Mouse (Mus musculus) spleen, postnatal 14 days (tissue): ENCODE results near the gene Hfe.
"Not testable (repeated sequence)": the region's sequence is repeated elsewhere in the genome, so short reads cannot be mapped to it uniquely, and the experiment has no call there.

Experiments
- DNase-seq, 2 experiments: peaks; one replicate each; pipeline ENCODE4 v3.0.0; 2021 to 2022; ENCODE audit warnings: low spot score in 2 of 2

Gene Hfe

DNA sequence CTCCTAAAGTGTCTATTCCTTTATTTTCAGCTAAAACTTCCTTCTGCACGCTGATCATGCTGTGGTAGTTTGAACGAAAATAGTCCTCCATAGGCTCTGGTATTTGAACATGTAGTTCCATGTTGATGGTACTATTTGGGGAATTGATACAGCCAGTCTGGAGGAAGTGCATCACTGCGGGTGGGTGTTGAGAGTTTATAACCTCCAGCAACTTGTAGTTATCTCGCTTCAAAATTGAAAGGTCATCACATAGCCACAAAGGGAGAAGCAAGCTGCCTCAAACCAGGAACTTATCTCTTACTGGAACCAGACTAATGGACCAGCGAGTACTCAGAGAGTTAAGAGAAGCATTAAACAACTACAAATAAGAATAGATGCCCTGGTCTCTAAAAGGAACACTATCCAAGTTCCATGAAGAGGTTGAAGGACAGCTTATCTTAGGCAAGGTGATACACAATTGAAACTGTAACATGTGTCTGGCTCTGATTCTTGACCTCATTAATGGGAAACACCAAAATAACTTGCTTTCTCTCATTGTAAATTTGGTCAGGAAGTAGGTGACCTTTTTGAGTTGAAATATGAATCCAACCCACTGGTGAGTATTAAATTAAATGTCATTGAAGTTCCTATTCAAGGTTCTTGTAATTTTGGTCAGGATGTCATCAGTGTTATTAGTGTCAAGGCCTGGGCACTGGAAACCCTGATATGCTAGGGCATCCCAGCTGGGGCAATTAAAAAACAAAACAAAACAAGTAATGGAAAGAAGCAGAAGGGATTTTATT, 5.8 kb upstream of the Hfe start:
- no peak for DNase-seq

GRCm38 (mm10) chr13:23709714-23710373, 810 bp downstream of the Hfe start:
- no peak for DNase-seq

DNA sequence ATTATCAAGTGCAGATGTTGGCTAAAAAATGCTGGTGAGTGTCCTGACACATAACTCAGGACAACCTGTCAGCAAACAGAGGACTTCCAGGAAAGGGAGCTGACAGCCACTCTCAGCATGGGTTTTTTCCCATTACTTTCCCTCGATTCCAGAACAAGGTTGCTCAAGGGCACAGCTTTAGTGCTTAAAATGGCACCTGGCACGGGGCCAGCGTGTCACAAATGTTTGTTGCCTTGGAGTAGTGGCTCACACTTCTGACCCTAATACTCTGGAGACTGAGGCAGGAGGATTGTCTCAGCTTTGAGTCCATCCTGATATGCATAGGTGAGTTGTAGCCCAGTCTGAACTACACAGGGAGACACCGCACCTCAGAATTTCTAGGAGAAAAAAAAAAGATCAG, 2.0 kb downstream of the Hfe start:
- DNase-seq, result no peak

DNA sequence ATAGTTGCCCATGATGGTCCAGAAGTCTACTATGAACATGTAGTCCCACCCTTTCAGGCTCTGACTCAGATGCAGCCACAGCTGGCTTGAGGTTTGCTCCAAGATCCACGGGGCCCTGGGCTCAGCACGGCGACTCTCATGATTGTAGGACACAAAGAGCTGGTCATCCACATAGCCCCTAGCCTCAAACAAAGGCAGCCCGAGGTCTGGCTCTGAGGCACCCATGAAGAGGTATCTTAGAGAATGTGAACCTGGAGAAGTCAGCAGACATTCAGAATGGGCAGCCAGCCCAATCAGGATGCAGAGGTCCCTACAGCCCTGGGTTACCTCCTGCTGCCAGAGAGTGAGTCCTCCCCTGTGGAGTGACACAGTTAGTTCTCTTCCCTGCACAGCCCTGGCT, 2.6 kb downstream of the Hfe start:
- DNase-seq, result no peak

DNA sequence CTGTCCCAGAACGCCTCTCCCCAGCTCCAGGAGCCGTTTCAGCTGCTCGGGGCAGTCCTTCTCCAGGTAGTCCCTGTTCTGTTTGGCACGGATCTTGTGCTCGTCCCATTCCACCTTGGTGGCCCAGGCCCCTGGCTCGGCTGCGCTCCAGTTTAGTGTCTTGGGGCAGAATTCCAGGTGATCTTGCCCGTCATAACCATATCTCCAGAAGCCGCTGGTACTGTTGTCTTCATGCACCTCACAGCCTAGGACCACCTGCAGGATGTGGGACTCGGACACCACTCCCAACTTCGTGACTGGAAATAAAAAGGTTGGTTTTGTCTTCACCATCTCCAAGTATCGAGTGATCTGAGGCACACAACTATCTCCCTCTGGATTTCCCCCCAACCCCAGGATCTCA, 3.9 kb downstream of the Hfe start:
- no peak for DNase-seq

GRCm38 (mm10) chr13:23705751-23706356, 4.8 kb downstream of the Hfe start:
- no peak for DNase-seq

DNA sequence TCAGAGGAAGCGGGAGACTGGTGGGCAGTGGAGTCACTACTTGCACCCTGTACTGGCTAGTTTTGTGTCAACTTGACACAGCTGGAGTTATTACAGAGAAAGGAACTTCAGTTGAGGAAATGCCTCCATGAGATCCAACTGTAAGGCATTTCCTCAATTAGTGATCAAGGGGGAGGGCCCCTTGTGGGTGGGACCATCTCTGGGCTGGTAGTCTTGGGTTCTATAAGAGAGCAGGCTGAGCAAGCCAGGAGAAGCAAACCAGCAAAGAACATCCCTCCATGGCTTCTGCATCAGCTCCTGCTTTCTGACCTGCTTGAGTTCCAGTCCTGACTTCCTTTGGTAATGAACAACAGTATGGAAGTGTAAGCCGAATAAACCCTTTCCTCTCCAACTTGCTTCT, 7.9 kb downstream of the Hfe start:
- DNase-seq, result not testable (repeated sequence)

DNA sequence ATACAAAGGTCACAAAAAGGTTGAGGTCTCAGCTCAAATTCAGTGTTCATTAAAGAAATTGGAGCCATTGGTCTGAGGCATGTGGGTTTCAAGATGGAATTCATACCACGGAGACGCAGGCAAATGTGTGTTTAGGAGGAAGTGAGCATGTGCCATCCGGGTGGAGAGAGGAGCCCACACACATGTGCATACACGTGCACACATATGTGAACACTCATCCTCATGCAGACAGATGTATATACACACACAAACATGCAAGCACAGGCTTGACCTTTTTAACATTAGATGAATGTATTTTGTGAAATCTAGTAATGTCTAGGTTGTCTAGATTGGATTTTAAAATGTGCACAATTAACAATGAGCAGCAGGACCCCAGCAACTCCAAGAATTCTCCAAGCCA, 8.4 kb downstream of the Hfe start:
- no peak for DNase-seq

DNA sequence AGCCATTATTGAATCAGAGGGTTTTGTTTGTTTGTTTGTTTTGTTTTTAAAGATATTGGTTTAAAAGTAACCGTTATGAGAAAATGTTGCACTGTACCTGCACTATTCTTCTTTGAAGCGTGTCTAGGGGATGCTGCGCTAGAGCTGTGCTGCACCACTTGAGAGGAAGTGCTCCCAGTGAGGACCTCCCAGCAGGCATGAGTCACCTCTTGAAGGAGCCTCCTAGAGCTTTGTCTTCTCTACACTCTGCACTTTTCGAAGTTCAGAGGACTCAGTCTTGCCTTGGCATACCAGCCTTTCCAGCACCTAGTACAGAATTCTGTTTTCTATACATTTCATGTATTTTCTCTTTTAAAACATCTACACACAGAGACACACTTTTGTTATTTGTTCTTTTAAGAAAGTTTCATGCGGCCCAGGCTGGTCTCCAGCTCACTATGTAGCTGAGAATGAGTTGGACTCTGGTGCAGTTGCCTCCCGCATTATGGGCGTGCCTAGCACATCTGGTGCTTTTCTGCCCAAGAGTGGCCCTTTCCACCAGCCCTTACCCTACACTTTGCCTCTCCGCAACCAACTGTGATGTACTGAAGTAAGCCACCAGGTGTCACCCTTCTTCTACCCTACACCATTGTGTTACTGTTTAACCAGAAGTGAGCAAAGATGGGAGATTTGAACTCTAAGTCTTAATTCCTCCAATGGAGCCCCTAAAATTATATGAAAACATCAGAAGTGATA, 9.7 kb downstream of the Hfe start:
- DNase-seq, result peak; percentile 47 to 66

GRCm38 (mm10) chr13:23699767-23700166, 10.9 kb downstream of the Hfe start:
- DNase-seq, result no peak

DNA sequence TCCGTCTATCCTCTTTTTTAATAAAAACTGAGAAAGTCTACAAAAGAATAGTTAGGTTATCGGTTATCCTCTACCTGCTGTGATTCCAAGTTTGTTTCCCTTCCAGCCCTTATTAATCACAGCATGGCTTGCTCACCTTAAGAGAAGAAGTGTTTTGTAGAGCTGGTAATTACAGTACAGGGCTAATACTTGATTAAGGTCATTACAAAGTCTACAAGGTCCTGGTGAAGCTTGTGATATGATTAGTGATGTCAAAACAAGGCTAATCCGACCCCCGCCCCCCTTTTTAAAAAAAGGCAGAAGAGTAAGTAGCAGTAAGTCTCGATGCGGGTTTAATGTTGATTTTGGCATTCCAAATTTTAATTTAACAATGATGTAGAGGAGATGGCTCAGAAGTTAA, 11.7 kb downstream of the Hfe start:
- DNase-seq, result no peak

- DNase-seq, result peak; percentile 98 to 100
Measured at GRCm38 (mm10) chr13:23698300-23698693, 12.4 kb downstream of the Hfe start, which contains the start of gene Hist1h4c. Gene Hist1h4c, minus strand, starts transcription at chr13:23698454.

DNA sequence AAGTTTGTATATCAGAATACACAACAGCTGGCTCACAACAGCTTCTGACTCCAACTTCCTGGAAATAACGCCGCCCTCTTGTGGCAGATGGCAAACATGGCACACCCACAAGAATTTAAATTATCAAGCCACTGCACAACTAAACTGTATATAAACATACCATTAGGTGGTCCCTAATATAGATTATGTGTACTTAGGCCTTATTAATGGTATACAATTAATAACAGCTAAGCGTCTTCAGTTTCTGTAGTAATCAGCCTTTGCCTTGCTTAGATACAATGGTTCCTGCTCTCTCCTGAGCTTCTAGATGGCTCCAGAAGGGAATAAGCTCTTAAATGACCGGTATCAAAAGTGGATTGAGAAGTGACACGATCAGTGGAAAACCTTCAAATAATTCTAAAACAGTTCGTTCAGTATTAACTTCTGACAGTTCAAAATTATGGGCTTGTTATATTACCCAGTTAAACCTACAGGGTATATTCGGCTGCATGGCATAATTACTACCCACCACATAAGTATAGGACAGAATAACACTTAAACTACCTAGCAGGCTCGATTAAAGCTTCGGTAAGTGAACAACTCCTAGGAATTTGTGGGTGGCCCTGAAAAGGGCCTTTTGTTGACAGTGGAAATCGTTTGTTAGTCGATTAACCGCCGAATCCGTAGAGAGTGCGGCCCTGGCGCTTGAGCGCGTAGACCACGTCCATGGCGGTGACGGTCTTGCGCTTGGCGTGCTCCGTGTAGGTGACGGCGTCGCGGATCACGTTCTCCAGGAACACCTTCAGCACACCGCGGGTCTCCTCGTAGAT, 13.0 kb downstream of the Hfe start:
- peak; percentile 54 to 73 for DNase-seq

DNA sequence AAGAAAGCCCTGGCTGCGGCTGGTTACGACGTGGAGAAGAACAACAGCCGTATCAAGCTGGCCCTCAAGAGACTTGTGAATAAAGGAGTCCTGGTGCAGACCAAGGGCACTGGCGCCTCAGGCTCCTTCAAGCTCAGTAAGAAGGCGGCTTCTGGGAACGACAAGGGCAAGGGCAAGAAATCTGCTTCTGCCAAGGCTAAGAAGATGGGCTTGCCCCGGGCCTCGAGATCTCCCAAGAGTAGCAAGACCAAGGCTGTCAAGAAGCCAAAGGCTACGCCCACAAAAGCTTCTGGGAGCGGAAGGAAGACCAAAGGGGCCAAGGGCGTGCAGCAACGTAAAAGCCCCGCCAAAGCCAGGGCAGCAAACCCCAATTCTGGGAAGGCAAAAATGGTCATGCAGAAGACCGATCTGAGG, 14.6 kb downstream of the Hfe start:
- DNase-seq, result peak in 1 of 2 experiments; percentile 13

GRCm38 (mm10) chr13:23695514-23695913, 15.1 kb downstream of the Hfe start, which contains the start of gene Hist1h1t:
Gene Hist1h1t, plus strand, starts transcription at chr13:23695814.
- DNase-seq, result no peak

DNA sequence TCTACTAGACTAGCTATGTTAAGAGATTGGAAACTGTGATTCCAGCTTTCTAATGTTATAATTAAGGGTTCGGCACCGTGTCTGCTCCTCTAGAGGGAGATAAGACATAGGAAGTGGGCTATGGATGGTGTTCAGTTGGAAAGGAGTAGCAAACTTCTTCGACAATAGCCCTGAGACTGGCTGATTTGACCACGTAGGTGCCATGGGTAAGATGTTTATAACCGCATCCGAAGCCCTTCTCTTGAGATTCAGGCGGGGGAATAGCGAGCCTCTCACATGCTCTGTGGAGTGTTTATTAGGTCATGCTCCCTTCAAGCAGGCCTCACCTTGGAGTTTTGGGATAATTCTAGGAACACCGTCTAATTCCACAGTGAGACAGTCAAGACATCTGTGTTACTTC, 15.7 kb downstream of the Hfe start:
- no peak for DNase-seq

DNA sequence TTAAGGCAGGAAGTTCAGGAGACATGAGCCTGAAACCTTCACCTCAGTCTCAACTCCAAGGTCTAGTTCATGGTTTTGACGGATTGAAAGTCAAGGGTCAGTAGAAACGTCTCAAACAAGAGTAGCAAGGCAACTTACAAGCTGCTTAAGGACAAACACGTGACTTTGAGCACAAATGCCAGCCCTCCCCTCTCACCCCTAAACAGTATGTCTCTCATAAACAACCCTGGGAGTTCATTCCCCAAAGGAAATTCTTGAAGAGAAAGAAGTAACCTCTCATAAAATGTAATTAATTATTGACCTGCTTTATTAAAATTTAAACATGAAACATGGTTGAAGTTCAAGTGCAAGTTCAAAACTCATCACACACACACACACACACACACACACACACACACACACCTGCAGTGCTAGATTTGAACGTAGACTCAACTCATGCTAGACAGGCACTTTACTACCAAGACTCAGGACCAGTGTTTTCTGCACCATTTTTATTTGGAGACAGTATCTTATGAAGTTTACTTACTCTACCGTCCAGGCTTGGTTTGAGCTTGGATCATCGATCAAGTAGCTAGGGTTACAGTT, 16.7 kb downstream of the Hfe start:
- DNase-seq, result no peak

- DNase-seq, result no peak
Measured at GRCm38 (mm10) chr13:23689459-23689858, 21.2 kb downstream of the Hfe start.

GRCm38 (mm10) chr13:23688956-23689355, 21.7 kb downstream of the Hfe start:
- DNase-seq, result no peak

GRCm38 (mm10) chr13:23687907-23688306, 22.7 kb downstream of the Hfe start:
- DNase-seq, result no peak

GRCm38 (mm10) chr13:23687181-23687580, 23.5 kb downstream of the Hfe start:
- DNase-seq, result no peak
